Comparison of ENCODE assay signal across 21 mouse cellular contexts in the genomic region with DNA sequence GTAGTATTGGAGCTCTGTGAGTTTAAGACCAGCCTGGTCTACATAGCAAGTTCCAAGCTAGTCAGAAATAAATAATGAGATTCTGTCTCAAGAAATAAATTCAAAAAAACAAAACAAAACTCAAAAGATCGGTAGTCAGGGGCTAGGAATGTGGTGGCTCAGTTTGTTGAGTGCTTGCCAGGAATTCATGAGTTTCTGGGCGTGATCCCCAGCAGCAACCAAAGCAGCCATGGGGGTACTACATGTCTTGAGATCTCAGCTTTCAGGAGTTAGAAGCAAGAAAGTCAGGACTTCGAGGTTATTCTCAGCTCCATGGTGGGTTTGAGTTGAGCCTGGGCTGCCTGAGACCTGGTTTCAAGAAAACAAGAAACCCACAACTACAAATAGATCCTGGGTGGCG. TPM values are rescaled to one million over a fixed set of nuclear protein-coding genes. Genes with fewer than 3 reads are reported as not detected.
"Had no signal": no experiment of that assay in that cellular context is flagged by ENCODE, and none has a peak within 500 bp of the region (broad histone marks: within the 10 kb centered on the region; RNA-seq: fewer than 3 reads in every experiment).

No protein-coding gene starts in this region.

- DNase-seq: kidney, adult 8-10 months; left cerebral cortex, postnatal 4 days; lung, adult 2 months; lung, postnatal 14 days; right cerebral cortex, postnatal 14 days; thymus, adult 2 months; thymus, postnatal 25 days had no signal

- H3K36me3 ChIP-seq: limb, embryonic 13.5 days; midbrain, embryonic 12.5 days; neural tube, embryonic 12.5 days; stomach, embryonic 15.5 days had no signal

- H3K9me3 ChIP-seq: limb, embryonic 13.5 days; midbrain, embryonic 12.5 days; neural tube, embryonic 12.5 days; stomach, embryonic 15.5 days had no signal

- H3K9ac ChIP-seq: limb, embryonic 13.5 days; liver, embryonic 14.5 days; midbrain, embryonic 12.5 days; neural tube, embryonic 12.5 days; stomach, embryonic 15.5 days had no signal

- H3K27me3 ChIP-seq: neural tube, embryonic 12.5 days; stomach, embryonic 15.5 days had no signal

- H3K4me2 ChIP-seq: limb, embryonic 13.5 days; midbrain, embryonic 12.5 days; neural tube, embryonic 12.5 days; stomach, embryonic 15.5 days had no signal

- H3K27ac ChIP-seq: kidney, postnatal 0 days; limb, embryonic 13.5 days; liver, embryonic 14.5 days; midbrain, embryonic 12.5 days; neural tube, embryonic 12.5 days; stomach, embryonic 15.5 days had no signal

- H3K4me3 ChIP-seq: limb, embryonic 13.5 days; midbrain, embryonic 12.5 days; neural tube, embryonic 12.5 days; stomach, embryonic 15.5 days had no signal

- H3K4me1 ChIP-seq: limb, embryonic 13.5 days; midbrain, embryonic 12.5 days; neural tube, embryonic 12.5 days; stomach, embryonic 15.5 days had no signal

RNA-seq across cellular contexts. Expression of a gene that starts 27.0 kb away (rescaled TPM):
- total RNA-seq: layer of hippocampus, adult 18-20 months; layer of hippocampus, postnatal 10 days; left cerebral cortex, adult 18-20 months; left cerebral cortex, postnatal 10 days; left cerebral cortex, postnatal 4 days; megakaryocyte-erythroid progenitor cell, adult 5-6 weeks had no signal
- polyA plus RNA-seq: limb, embryonic 13.5 days; liver, adult 2 months; midbrain, embryonic 12.5 days; neural tube, embryonic 12.5 days; spleen, adult 2 months; testis, adult 2 months had no signal
